Comparison of ENCODE assay signal across 34 mouse cellular contexts in genomic region chr8:83562669-83563068, GRCm38 (mm10). TPM values are rescaled to one million over a fixed set of nuclear protein-coding genes. Genes with fewer than 3 reads are reported as not detected.
A peak's percentile ranks its signal among the peaks of the same experiment; 100 is the strongest.
DNase-seq lines count a peak whose midpoint lies in the region; ATAC-seq and TF ChIP-seq lines count a peak whose summit lies in the region.
"Had no signal": no experiment of that assay in that cellular context is flagged by ENCODE, and none has a peak within 500 bp of the region (broad histone marks: within the 10 kb centered on the region; RNA-seq: fewer than 3 reads in every experiment).

No protein-coding gene starts in this region.

- DNase-seq in heart, adult 11 months = peak; percentile 72
- DNase-seq in heart, postnatal 36 days = no peak
- peak in 1 of 3 experiments; percentile 37 for DNase-seq in liver, embryonic 14.5 days (ENCODE audit: low read depth in 3 of 3, low spot score in 3 of 3)
- no peak for DNase-seq in liver, postnatal 0 days
- DNase-seq in neural tube, embryonic 10.5 days (ENCODE audit: extremely low spot score, low spot score) = no peak
- no peak for DNase-seq in spleen, postnatal 36 days (ENCODE audit: low spot score in 2 of 2)
- DNase-seq: adrenal gland, adult 8-10 months; adrenal gland, postnatal 25 days; cerebellum, adult 11-12 months; cerebellum, adult 8-10 months; cerebellum, postnatal 10 days; cerebellum, postnatal 36 days; embryo, embryonic 11 days; gastrocnemius, postnatal 10 days; gastrocnemius, postnatal 36 days; heart, postnatal 14 days had no signal

- no peak overlapping the region; the same call in none of the 2 replicates for H3K27ac ChIP-seq in liver, embryonic 14.5 days
- no peak overlapping the region for H3K27ac ChIP-seq in liver, postnatal 0 days (ENCODE audit: low read depth)
- no peak overlapping the region for H3K27ac ChIP-seq in forebrain, embryonic 13.5 days
- H3K27ac ChIP-seq: embryonic facial prominence, embryonic 10.5 days; embryonic facial prominence, embryonic 13.5 days; forebrain, embryonic 10.5 days; heart, embryonic 15.5 days; hindbrain, embryonic 12.5 days; hindbrain, embryonic 15.5 days had no signal

- WGBS in liver, embryonic 14.5 days (ENCODE audit: insufficient replicate concordance) = 12% methylated on average over 3 of the region's 3 CpGs
- WGBS in liver, postnatal 0 days (ENCODE audit: insufficient replicate concordance) = 47% methylated on average over 3 of the region's 3 CpGs
- 86% methylated on average over 3 of the region's 3 CpGs for WGBS in forebrain, embryonic 13.5 days

- peak overlapping the region; percentile 7; the same call in 1 of the 2 replicates for H3K9ac ChIP-seq in liver, embryonic 14.5 days (replicated peaks)
- 0 out of 2 replicates have a peak overlapping the region, but pooled peaks have one; percentile 7 for H3K9ac ChIP-seq in liver, postnatal 0 days (replicated peaks)
- H3K9ac ChIP-seq in forebrain, embryonic 13.5 days = no peak overlapping the region
- H3K9ac ChIP-seq: embryonic facial prominence, embryonic 13.5 days; heart, embryonic 12.5 days; heart, embryonic 15.5 days; hindbrain, embryonic 12.5 days; hindbrain, embryonic 15.5 days had no signal

- no peak for TF ChIP-seq CTCF in liver, embryonic 14.5 days (IDR thresholded peaks at IDR 0.05; ENCODE audit: low read depth)
- no peak for TF ChIP-seq CTCF in liver, postnatal 0 days (IDR thresholded peaks at IDR 0.05; ENCODE audit: low read depth)

- peak; percentile 40; the same call in 1 of the 2 replicates for ATAC-seq in erythroid progenitor cell, adult 5-6 weeks (replicated peaks; ENCODE audit: low FRiP score, poor library complexity, severe bottlenecking)
- peak; percentile 50 for ATAC-seq in liver, embryonic 14.5 days (ENCODE audit: insufficient read depth)
- ATAC-seq in liver, postnatal 0 days = no peak
- ATAC-seq in forebrain, embryonic 13.5 days = no peak
- ATAC-seq: activated CD4-positive, CD25-positive, alpha-beta regulatory T cell, adult 4 months; forebrain, embryonic 14.5 days had no signal

- H3K27me3 ChIP-seq in liver, embryonic 14.5 days (ENCODE audit: control insufficient read depth, insufficient read depth, low read length) = no peaks in the 10 kb centered on the region
- H3K27me3 ChIP-seq in liver, postnatal 0 days (ENCODE audit: insufficient read depth, low read length) = no peaks in the 10 kb centered on the region
- H3K27me3 ChIP-seq in forebrain, embryonic 13.5 days = no peaks in the 10 kb centered on the region
- H3K27me3 ChIP-seq: embryonic facial prominence, embryonic 13.5 days; heart, embryonic 12.5 days; heart, embryonic 15.5 days; hindbrain, embryonic 12.5 days; hindbrain, embryonic 15.5 days had no signal

- H3K36me3 ChIP-seq in liver, embryonic 14.5 days (replicated peaks; ENCODE audit: control insufficient read depth, insufficient read depth, low read depth) = no peaks in the 10 kb centered on the region
- H3K36me3 ChIP-seq in liver, postnatal 0 days (replicated peaks; ENCODE audit: insufficient read depth, low read length) = no peaks in the 10 kb centered on the region
- H3K36me3 ChIP-seq in forebrain, embryonic 13.5 days (ENCODE audit: poor library complexity, severe bottlenecking) = no peaks in the 10 kb centered on the region
- H3K36me3 ChIP-seq: embryonic facial prominence, embryonic 10.5 days; embryonic facial prominence, embryonic 13.5 days; forebrain, embryonic 10.5 days; heart, embryonic 12.5 days; heart, embryonic 15.5 days; hindbrain, embryonic 12.5 days; hindbrain, embryonic 15.5 days had no signal

- H3K4me2 ChIP-seq in liver, embryonic 14.5 days (ENCODE audit: low read depth) = peak overlapping the region; percentile 32
- H3K4me2 ChIP-seq in liver, postnatal 0 days (ENCODE audit: low read depth, low read length) = no peak overlapping the region
- no peak overlapping the region for H3K4me2 ChIP-seq in forebrain, embryonic 13.5 days
- H3K4me2 ChIP-seq: embryonic facial prominence, embryonic 13.5 days; heart, embryonic 12.5 days; heart, embryonic 15.5 days; hindbrain, embryonic 12.5 days; hindbrain, embryonic 15.5 days had no signal

- H3K9me3 ChIP-seq in liver, embryonic 14.5 days (ENCODE audit: control insufficient read depth, low read length) = no peaks in the 10 kb centered on the region
- no peaks in the 10 kb centered on the region for H3K9me3 ChIP-seq in liver, postnatal 0 days (ENCODE audit: low read length)
- no peaks in the 10 kb centered on the region for H3K9me3 ChIP-seq in forebrain, embryonic 13.5 days (replicated peaks)
- H3K9me3 ChIP-seq: embryonic facial prominence, embryonic 10.5 days; embryonic facial prominence, embryonic 13.5 days; forebrain, embryonic 10.5 days; heart, embryonic 12.5 days; heart, embryonic 15.5 days; hindbrain, embryonic 12.5 days; hindbrain, embryonic 15.5 days had no signal

- no peak overlapping the region for H3K4me3 ChIP-seq in liver, embryonic 14.5 days (ENCODE audit: insufficient read depth in 1 of 2, low read depth in 2 of 2, low read length in 2 of 2)
- no peak overlapping the region for H3K4me3 ChIP-seq in liver, postnatal 0 days (ENCODE audit: low read depth, low read length)
- H3K4me3 ChIP-seq in forebrain, embryonic 13.5 days = no peak overlapping the region
- H3K4me3 ChIP-seq: embryonic facial prominence, embryonic 10.5 days; embryonic facial prominence, embryonic 13.5 days; erythroblast, embryonic 14.5 days; forebrain, embryonic 10.5 days; heart, embryonic 12.5 days; heart, embryonic 15.5 days; hindbrain, embryonic 12.5 days; hindbrain, embryonic 15.5 days had no signal

- peak; percentile 70 for TF ChIP-seq EP300 in liver, embryonic 14.5 days (IDR thresholded peaks at IDR 0.05; ENCODE audit: low read depth)
- TF ChIP-seq EP300 in liver, postnatal 0 days (IDR thresholded peaks at IDR 0.05; ENCODE audit: low read depth) = peak; percentile 47; the same call in 1 of the 2 replicates

- peaks cover 28 to 38% of the 10 kb centered on the region in 2 experiments for H3K4me1 ChIP-seq in liver, embryonic 14.5 days (replicated peaks; ENCODE audit: control insufficient read depth in 2 of 2, insufficient read depth in 2 of 2, low read length in 1 of 2)
- peaks cover 20% of the 10 kb centered on the region for H3K4me1 ChIP-seq in liver, postnatal 0 days (ENCODE audit: insufficient read depth)
- peaks cover 7% of the 10 kb centered on the region for H3K4me1 ChIP-seq in forebrain, embryonic 13.5 days

- intact Hi-C loops in heart, postnatal 36 days (cut with DNase I) = loop anchor here (10.0 kb wide), 1 partner anchor 228 kb away; the partner anchor contains the start of gene Elmod2

RNA-seq across cellular contexts. Expression of gene Ndufb7, which starts 3.8 kb away (rescaled TPM):
- total RNA-seq in heart, postnatal 36 days (2021) = 100 to 1,000 TPM; 712 to 745 TPM
- total RNA-seq in erythroid progenitor cell, adult 5-6 weeks (2015; ENCODE audit: low replicate concordance) = 90.1 and 119 TPM in 2 replicates
- total RNA-seq in erythroid progenitor cell, adult 5-6 weeks (2017; ENCODE audit: low replicate concordance) = 75.9 and 125 TPM in 2 replicates
- 160 and 197 TPM in 2 replicates for polyA plus RNA-seq in liver, embryonic 14.5 days (2012; rRNA removed)
- 283 and 290 TPM in 2 replicates for polyA plus RNA-seq in liver, embryonic 14.5 days (2014; fragmentation: Nextera tagmentation; extraction: Ambion mirVana)
- 298 and 304 TPM in 2 replicates for polyA plus RNA-seq in liver, postnatal 0 days (2015; fragmentation: Nextera tagmentation; extraction: Ambion mirVana)
- 393 and 412 TPM in 2 replicates for polyA plus RNA-seq in forebrain, embryonic 13.5 days (2015; fragmentation: Nextera tagmentation; extraction: Ambion mirVana)

RNA-seq across cellular contexts. Expression of gene Olfr370, which starts 27.1 kb away (rescaled TPM):
- total RNA-seq in heart, postnatal 36 days (2021) = not detected
- total RNA-seq in erythroid progenitor cell, adult 5-6 weeks (2015; ENCODE audit: low replicate concordance) = not detected in 2 replicates
- total RNA-seq in erythroid progenitor cell, adult 5-6 weeks (2017; ENCODE audit: low replicate concordance) = not detected in 2 replicates
- polyA plus RNA-seq in liver, embryonic 14.5 days (2012; rRNA removed) = not detected in 2 replicates
- not detected in 2 replicates for polyA plus RNA-seq in liver, embryonic 14.5 days (2014; fragmentation: Nextera tagmentation; extraction: Ambion mirVana)
- not detected in 2 replicates for polyA plus RNA-seq in liver, postnatal 0 days (2015; fragmentation: Nextera tagmentation; extraction: Ambion mirVana)
- 0.15 TPM in 1 of 2 replicates, not detected in the other for polyA plus RNA-seq in forebrain, embryonic 13.5 days (2015; fragmentation: Nextera tagmentation; extraction: Ambion mirVana)
- total RNA-seq: adrenal gland, adult 8-10 months; adrenal gland, postnatal 25 days; ES-E14; gastrocnemius, adult 18-20 months; gastrocnemius, postnatal 10 days; gastrocnemius, postnatal 36 days; granulocyte monocyte progenitor cell, adult 5-6 weeks; heart, adult 8-10 months; heart, postnatal 14 days; hematopoietic stem cell, adult 5-6 weeks had no signal
- polyA plus RNA-seq: activated CD4-positive, CD25-positive, alpha-beta regulatory T cell, adult 4 months; cortical plate, adult 2 months; embryonic facial prominence, embryonic 10.5 days; embryonic facial prominence, embryonic 13.5 days; erythroblast, embryonic 14.5 days; forebrain, embryonic 10.5 days; forebrain, embryonic 14.5 days; heart, embryonic 12.5 days; heart, embryonic 15.5 days had no signal

RNA-seq across cellular contexts. Expression of gene Tecr, which starts 45.1 kb away (rescaled TPM):
- 100 to 1,000 TPM; 431 to 554 TPM for total RNA-seq in heart, postnatal 36 days (2021)
- total RNA-seq in erythroid progenitor cell, adult 5-6 weeks (2015; ENCODE audit: low replicate concordance) = 292 and 301 TPM in 2 replicates
- 92.2 and 190 TPM in 2 replicates for total RNA-seq in erythroid progenitor cell, adult 5-6 weeks (2017; ENCODE audit: low replicate concordance)
- 176 and 217 TPM in 2 replicates for polyA plus RNA-seq in liver, embryonic 14.5 days (2012; rRNA removed)
- 294 and 325 TPM in 2 replicates for polyA plus RNA-seq in liver, embryonic 14.5 days (2014; fragmentation: Nextera tagmentation; extraction: Ambion mirVana)
- 252 and 258 TPM in 2 replicates for polyA plus RNA-seq in liver, postnatal 0 days (2015; fragmentation: Nextera tagmentation; extraction: Ambion mirVana)
- 613 and 652 TPM in 2 replicates for polyA plus RNA-seq in forebrain, embryonic 13.5 days (2015; fragmentation: Nextera tagmentation; extraction: Ambion mirVana)

RNA-seq across cellular contexts. Expression of gene Dnajb1, which starts 45.3 kb away (rescaled TPM):
- 10 to 100 TPM; 10.7 to 16.0 TPM for total RNA-seq in heart, postnatal 36 days (2021)
- total RNA-seq in erythroid progenitor cell, adult 5-6 weeks (2015; ENCODE audit: low replicate concordance) = 56.2 and 59.5 TPM in 2 replicates
- 58.9 and 62.4 TPM in 2 replicates for total RNA-seq in erythroid progenitor cell, adult 5-6 weeks (2017; ENCODE audit: low replicate concordance)
- 26.1 and 32.7 TPM in 2 replicates for polyA plus RNA-seq in liver, embryonic 14.5 days (2012; rRNA removed)
- 37.6 and 37.8 TPM in 2 replicates for polyA plus RNA-seq in liver, embryonic 14.5 days (2014; fragmentation: Nextera tagmentation; extraction: Ambion mirVana)
- 29.4 and 31.6 TPM in 2 replicates for polyA plus RNA-seq in liver, postnatal 0 days (2015; fragmentation: Nextera tagmentation; extraction: Ambion mirVana)
- 59.4 and 61.9 TPM in 2 replicates for polyA plus RNA-seq in forebrain, embryonic 13.5 days (2015; fragmentation: Nextera tagmentation; extraction: Ambion mirVana)

Comparison
In these comparisons a context has a peak if more than half of its experiments do, and no peak if none do; other contexts are left out.
1. ATAC-seq: peak in erythroid progenitor cell, adult 5-6 weeks (single experiment) and liver, embryonic 14.5 days (single experiment); none in liver, postnatal 0 days (single experiment) and forebrain, embryonic 13.5 days (single experiment).